Mouse (Mus musculus) forebrain, embryonic 10.5 days (tissue): ENCODE measurements around the gene Myoc. TPM values are rescaled to one million over a fixed set of nuclear protein-coding genes. Genes with fewer than 3 reads are reported as not detected.

Source experiments
- DNase-seq: peaks from one replicate; pipeline ENCODE4 v3.0.0-alpha.2; 2017; ENCODE audit warnings: low spot score; ENCODE audit errors: extremely low spot score
- H3K27ac ChIP-seq: fragments of 300-500 bp; sonication (generic); 2 replicates; pipeline ENCODE4 v1.5.1; 2016; ENCODE audit warnings: mild to moderate bottlenecking
- H3K27me3 ChIP-seq: fragments of 300-500 bp; sonication (generic); 2 replicates; pipeline ENCODE4 v1.6.1; 2016; ENCODE audit warnings: mild to moderate bottlenecking; ENCODE audit not compliant: poor library complexity, severe bottlenecking
- H3K36me3 ChIP-seq: fragments of 300-500 bp; sonication (generic); replicated peaks from 2 replicates; pipeline ENCODE4 v1.6.1; 2016; ENCODE audit warnings: mild to moderate bottlenecking, moderate library complexity
- H3K4me1 ChIP-seq: fragments of 300-500 bp; sonication (generic); 2 replicates; pipeline ENCODE4 v1.6.1; 2016
- H3K4me3 ChIP-seq: fragments of 300-500 bp; sonication (generic); 2 replicates; pipeline ENCODE4 v1.5.1; 2016; ENCODE audit warnings: mild to moderate bottlenecking, moderate library complexity
- H3K9me3 ChIP-seq: fragments of 300-500 bp; sonication (generic); 2 replicates; pipeline ENCODE4 v1.6.1; 2016; ENCODE audit warnings: mild to moderate bottlenecking, moderate library complexity
- WGBS: fragments of 180-500 bp; shearing (Covaris S2); methylation state at CpG from one replicate; pipeline ENCODE4 v1.1.7; 2016; 5-methylcytosine and 5-hydroxymethylcytosine counted together
- microRNA-seq: library from miRNA; unstranded; fragments of <30 nt; microRNA quantifications from one replicate; pipeline ENCODE4, GENCODE M21; 2017
- polyA plus RNA-seq: library from polyadenylated mRNA; unstranded; fragments of >200 nt; fragmentation: Nextera tagmentation; extraction: Ambion mirVana; gene quantifications from 2 replicates; pipeline ENCODE4 v1.2.1, GENCODE M21; 2016

The Myoc gene
- polyA plus RNA-seq, 1 experiment from 2014 or later = not detected

DNA sequence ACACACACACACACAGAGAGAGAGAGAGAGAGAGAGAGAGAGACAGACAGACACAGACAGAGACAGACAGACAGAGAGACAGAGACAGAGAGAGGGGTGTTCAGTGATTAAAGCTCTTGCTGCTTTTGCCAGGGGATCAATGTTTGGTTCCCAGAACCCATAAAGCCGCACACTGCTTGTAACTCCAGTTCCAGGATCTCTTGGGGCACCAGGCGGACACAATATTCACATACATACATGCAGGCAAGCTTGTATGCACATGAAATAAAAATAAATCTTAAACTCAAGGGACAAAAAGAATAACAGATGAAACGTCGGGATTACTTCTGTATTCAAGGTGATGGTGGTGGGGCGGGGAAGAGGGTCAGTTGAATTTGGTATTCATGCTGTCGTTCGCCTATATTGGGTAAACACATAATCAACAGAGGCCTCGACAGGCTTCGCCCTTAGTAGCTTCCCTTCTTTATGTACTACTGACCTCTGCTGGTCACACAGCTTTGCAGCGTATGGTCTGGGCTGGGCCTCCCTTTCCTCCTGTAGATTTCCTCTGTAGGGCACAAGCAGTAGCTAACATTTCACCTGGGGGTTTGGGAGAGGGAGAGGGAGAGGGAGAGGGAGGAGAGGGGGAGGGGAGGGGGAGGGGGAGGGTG, 26.0 kb downstream of the Myoc start:
- Histone ChIP-seq H3K9me3 (no peaks in the 10 kb centered on the region), H3K27me3 (no peaks in the 10 kb centered on the region), H3K27ac (peak overlapping the region; percentile 51), H3K4me1 (peaks cover 13% of the 10 kb centered on the region), H3K36me3 (peaks cover 12% of the 10 kb centered on the region), H3K4me3 (peak overlapping the region; percentile 46)
- DNase-seq = peak; percentile 80
- WGBS = 21% methylated on average over 10 of the region's 10 CpGs

GRCm38 (mm10) chr1:162665486-162666174, 26.7 kb downstream of the Myoc start:
- Histone ChIP-seq H3K27me3 (no peaks in the 10 kb centered on the region), H3K9me3 (no peaks in the 10 kb centered on the region), H3K4me1 (peaks cover 13% of the 10 kb centered on the region), H3K36me3 (peaks cover 19% of the 10 kb centered on the region), H3K4me3 (peak overlapping the region; percentile 46), H3K27ac (peak overlapping the region; percentile 51)
- WGBS = 4% methylated on average over 11 of the region's 11 CpGs
- no peak for DNase-seq

DNA sequence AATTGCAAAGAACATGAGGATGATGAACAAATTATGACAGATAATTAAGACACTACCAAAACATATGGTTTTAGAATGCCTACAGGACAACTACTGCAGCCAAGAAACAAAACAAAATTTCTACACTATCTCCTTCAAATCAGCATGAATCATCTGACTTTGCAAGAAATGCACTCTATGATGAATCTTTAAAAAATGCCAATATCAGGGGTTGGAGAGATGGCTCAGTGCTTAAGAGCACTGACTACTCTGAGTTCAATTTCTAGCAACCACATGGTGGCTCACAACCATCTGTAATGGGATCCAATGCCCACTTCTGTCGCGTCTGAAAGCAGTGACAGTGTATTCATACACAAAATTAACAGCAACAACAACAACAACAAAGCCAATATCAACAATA, 54.8 kb downstream of the Myoc start:
- no peak for DNase-seq
- Histone ChIP-seq H3K27ac (no peak overlapping the region), H3K4me1 (no peaks in the 10 kb centered on the region), H3K9me3 (no peaks in the 10 kb centered on the region), H3K27me3 (no peaks in the 10 kb centered on the region), H3K4me3 (no peak overlapping the region), H3K36me3 (peaks cover 100% of the 10 kb centered on the region)
- WGBS = 88% methylated on average over 2 of the region's 2 CpGs

DNA sequence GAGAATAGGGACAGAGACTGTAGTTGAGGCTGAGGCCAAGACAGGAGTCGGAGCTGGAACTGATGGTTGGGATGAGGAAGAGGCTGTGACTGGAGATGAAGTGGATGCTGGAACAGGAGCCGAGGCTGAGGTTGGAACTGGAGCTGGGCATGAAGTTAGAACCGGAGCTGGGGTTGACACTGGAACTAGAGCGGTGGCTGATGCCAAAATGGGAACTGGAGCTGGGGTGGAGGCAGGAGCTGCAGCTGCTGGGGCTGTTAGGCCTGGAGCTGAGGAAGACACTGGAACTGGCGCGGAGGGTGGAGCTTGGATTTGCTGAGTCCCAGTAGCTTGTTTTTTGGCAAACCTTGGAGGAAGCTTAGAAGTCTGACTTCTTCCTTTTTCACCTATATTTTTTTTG, 58.9 kb downstream of the Myoc start:
- H3K27me3 ChIP-seq = no peaks in the 10 kb centered on the region
- H3K27ac ChIP-seq = no peak overlapping the region
- H3K9me3 ChIP-seq = no peaks in the 10 kb centered on the region
- peaks cover 100% of the 10 kb centered on the region for H3K36me3 ChIP-seq
- no peak overlapping the region for H3K4me3 ChIP-seq
- WGBS = 95% methylated on average over 6 of the region's 6 CpGs
- no peak for DNase-seq
- no peaks in the 10 kb centered on the region for H3K4me1 ChIP-seq

Small RNA genes within 50 kb of the gene (microRNA-seq; reads per million reads assigned to microRNA genes)
- gene Gm27616 = not detected

Other genes starting within 250 kb of the Myoc start
- 2.5 and 2.6 TPM in 2 replicates for gene Dnm3, start 161.1 kb upstream of the Myoc start, polyA plus RNA-seq
- 32.8 and 34.8 TPM in 2 replicates for gene Mettl13, start 90.6 kb upstream of the Myoc start, polyA plus RNA-seq
- 49.0 and 49.2 TPM in 2 replicates for gene Vamp4, start 68.6 kb upstream of the Myoc start, polyA plus RNA-seq
- gene Myocos, start 19.1 kb downstream of the Myoc start, polyA plus RNA-seq = not detected in 2 replicates
- gene Prrc2c, start 101.4 kb downstream of the Myoc start, polyA plus RNA-seq = 144 and 150 TPM in 2 replicates
- 0.29 and 0.33 TPM in 2 replicates for gene Fmo4, start 174.8 kb downstream of the Myoc start, polyA plus RNA-seq
- gene Fmo1, start 227.5 kb downstream of the Myoc start, polyA plus RNA-seq = 7.2 and 8.2 TPM in 2 replicates